Mouse (Mus musculus) common myeloid progenitor, adult 5-6 weeks (primary cell): ENCODE results near the gene Rnf130. TPM values are rescaled to one million over a fixed set of nuclear protein-coding genes. Genes with fewer than 3 reads are reported as not detected.

ENCODE experiments used
- ATAC-seq: replicated peaks from 2 replicates; pipeline ENCODE4 v1.8.0; 2016; ENCODE audit warnings: low read depth, mild to moderate bottlenecking, moderate TSS enrichment, inconsistent platforms; ENCODE audit not compliant: poor library complexity, severe bottlenecking
- total RNA-seq: library from RNA; stranded (forward); fragments of 200-1000, 187-1606 nt; gene quantifications from 2 replicates; pipeline ENCODE4 v1.2.3, GENCODE M21; 2017

Gene Rnf130
- 226 and 240 TPM in 2 replicates for total RNA-seq

GRCm38 (mm10) chr11:50024833-50025720 lies at the start of gene Rnf130:
TSS of gene Rnf130 (plus strand) at chr11:50025346.
- peak; percentile 56 for ATAC-seq

- ATAC-seq, result no peak
Measured at GRCm38 (mm10) chr11:49977963-49978568, 47.1 kb upstream of the Rnf130 start.

GRCm38 (mm10) chr11:49978935-49979334 lies 46.2 kb upstream of the Rnf130 start:
- no peak for ATAC-seq

- no peak for ATAC-seq
Measured at GRCm38 (mm10) chr11:49980681-49981235, 44.4 kb upstream of the Rnf130 start.

GRCm38 (mm10) chr11:49981321-49981963 lies 43.7 kb upstream of the Rnf130 start:
- peak; percentile 65 for ATAC-seq

GRCm38 (mm10) chr11:49982094-49982493 lies 43.1 kb upstream of the Rnf130 start:
- ATAC-seq, result no peak

GRCm38 (mm10) chr11:49982881-49983280 lies 42.3 kb upstream of the Rnf130 start:
- no peak for ATAC-seq

GRCm38 (mm10) chr11:49983875-49984552 lies 41.1 kb upstream of the Rnf130 start:
- 0 out of 2 replicates have a peak, but pooled peaks have one; percentile 19 for ATAC-seq

- no peak for ATAC-seq
Measured at GRCm38 (mm10) chr11:49985009-49985408, 40.1 kb upstream of the Rnf130 start.

- peak; percentile 48 for ATAC-seq
Measured at GRCm38 (mm10) chr11:49986277-49987036, 38.7 kb upstream of the Rnf130 start.

- ATAC-seq, result peak; percentile 74
Measured at GRCm38 (mm10) chr11:49994536-49994935, 30.6 kb upstream of the Rnf130 start.

GRCm38 (mm10) chr11:49996398-49996797 lies 28.7 kb upstream of the Rnf130 start:
- ATAC-seq, result no peak

- peak; percentile 67 for ATAC-seq
Measured at GRCm38 (mm10) chr11:49997321-49997720, 27.8 kb upstream of the Rnf130 start.

- no peak for ATAC-seq
Measured at GRCm38 (mm10) chr11:50002853-50003252, 22.3 kb upstream of the Rnf130 start.

- ATAC-seq, result no peak
Measured at GRCm38 (mm10) chr11:50007776-50008175, 17.4 kb upstream of the Rnf130 start.

GRCm38 (mm10) chr11:50008231-50008630 lies 16.9 kb upstream of the Rnf130 start:
- no peak for ATAC-seq

- ATAC-seq, result no peak
Measured at GRCm38 (mm10) chr11:50013016-50013415, 12.1 kb upstream of the Rnf130 start.

GRCm38 (mm10) chr11:50016503-50016902 lies 8.6 kb upstream of the Rnf130 start:
- ATAC-seq, result no peak

- no peak for ATAC-seq
Measured at GRCm38 (mm10) chr11:50017511-50017910, 7.6 kb upstream of the Rnf130 start.
